10 mouse cellular contexts compared by ENCODE assay signal in the genomic region with DNA sequence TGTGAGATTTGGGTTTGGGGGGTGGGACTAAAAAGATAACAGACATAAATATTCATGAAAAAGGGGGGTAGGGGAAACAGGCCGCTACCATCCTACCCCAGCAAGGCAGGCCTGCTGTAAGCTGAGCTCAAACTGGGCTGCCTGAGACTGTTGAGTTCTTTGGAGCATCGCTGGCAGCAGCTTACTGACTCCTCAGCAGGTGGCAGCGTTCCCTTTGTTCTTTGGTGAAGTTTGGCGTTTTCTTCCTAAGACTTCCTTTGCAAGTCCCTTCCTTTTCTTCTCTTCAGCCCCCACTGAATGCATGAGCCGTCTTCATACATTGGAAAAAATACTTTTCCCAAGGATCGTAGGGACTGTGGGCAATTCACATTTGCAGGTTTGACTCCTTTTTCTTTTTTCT. TPM values are rescaled to one million over a fixed set of nuclear protein-coding genes. Genes with fewer than 3 reads are reported as not detected.
A peak's percentile ranks its signal among the peaks of the same experiment; 100 is the strongest.
DNase-seq lines count a peak whose midpoint lies in the region; ATAC-seq and TF ChIP-seq lines count a peak whose summit lies in the region.
"Had no signal": no experiment of that assay in that cellular context is flagged by ENCODE, and none has a peak within 500 bp of the region (broad histone marks: within the 10 kb centered on the region; RNA-seq: fewer than 3 reads in every experiment).

No protein-coding gene starts in this region.

- no peak overlapping the region for H3K4me2 ChIP-seq in heart, postnatal 0 days (ENCODE audit: low read depth, low read length)
- H3K4me2 ChIP-seq in heart, embryonic 12.5 days, result no peak overlapping the region
- no peak overlapping the region for H3K4me2 ChIP-seq in limb, embryonic 14.5 days (replicated peaks; ENCODE audit: low read depth, low read length, severe bottlenecking)
- H3K4me2 ChIP-seq in stomach, postnatal 0 days (replicated peaks; ENCODE audit: low read depth), result no peak overlapping the region
- H3K4me2 ChIP-seq: hindbrain, embryonic 15.5 days; neural tube, embryonic 13.5 days had no signal

- TF ChIP-seq CTCF in heart, postnatal 0 days (IDR thresholded peaks at IDR 0.05; ENCODE audit: low read depth), result peak; percentile 51
- peak; percentile 70 for TF ChIP-seq CTCF in stomach, postnatal 0 days (IDR thresholded peaks at IDR 0.05; ENCODE audit: low read depth)

- peak; percentile 32 for DNase-seq in heart, postnatal 0 days (ENCODE audit: low spot score)
- DNase-seq in retina, postnatal 1 day, result peak; percentile 35
- DNase-seq in retina, embryonic 14.5 days (ENCODE audit: low spot score), result no peak
- peak; percentile 79 for DNase-seq in embryo, embryonic 10 days (ENCODE audit: low spot score)
- peak; percentile 68 for DNase-seq in limb, embryonic 14.5 days (ENCODE audit: low spot score)
- DNase-seq in stomach, postnatal 0 days (ENCODE audit: low spot score), result peak; percentile 50
- no peak for DNase-seq in yolk sac, embryonic 10.5 days (ENCODE audit: low spot score)

- no peak for TF ChIP-seq POLR2A in limb, embryonic 14.5 days (IDR thresholded peaks at IDR 0.05; ENCODE audit: borderline replicate concordance, extremely low read depth, insufficient read depth, insufficient read length)

- H3K9me3 ChIP-seq in heart, postnatal 0 days (replicated peaks; ENCODE audit: control insufficient read depth, low read length), result no peaks in the 10 kb centered on the region
- no peaks in the 10 kb centered on the region for H3K9me3 ChIP-seq in heart, embryonic 12.5 days (replicated peaks)
- no peaks in the 10 kb centered on the region for H3K9me3 ChIP-seq in limb, embryonic 14.5 days (ENCODE audit: control insufficient read depth, low read length)
- no peaks in the 10 kb centered on the region for H3K9me3 ChIP-seq in stomach, postnatal 0 days (ENCODE audit: control insufficient read depth, low read length)
- H3K9me3 ChIP-seq: hindbrain, embryonic 15.5 days; neural tube, embryonic 13.5 days had no signal

- WGBS in heart, postnatal 0 days, result 28% methylated on average over 6 of the region's 6 CpGs
- 27% methylated on average over 6 of the region's 6 CpGs for WGBS in heart, embryonic 12.5 days
- 26% methylated on average over 6 of the region's 6 CpGs for WGBS in limb, embryonic 14.5 days
- WGBS in stomach, postnatal 0 days, result 19% methylated on average over 6 of the region's 6 CpGs

- no peak for ATAC-seq in heart, postnatal 0 days (ENCODE audit: insufficient read depth, low read depth)
- ATAC-seq in heart, embryonic 12.5 days (ENCODE audit: insufficient number of reproducible peaks, low FRiP score), result no peak
- no peak for ATAC-seq in limb, embryonic 14.5 days (ENCODE audit: low FRiP score, low read depth)
- no peak for ATAC-seq in stomach, postnatal 0 days (ENCODE audit: low FRiP score, low TSS enrichment)

- no peaks in the 10 kb centered on the region for H3K4me1 ChIP-seq in heart, postnatal 0 days (ENCODE audit: control insufficient read depth, insufficient read depth)
- H3K4me1 ChIP-seq in heart, embryonic 12.5 days (replicated peaks), result peaks cover 2% of the 10 kb centered on the region; the same call in 1 of the 2 replicates
- no peaks in the 10 kb centered on the region for H3K4me1 ChIP-seq in limb, embryonic 14.5 days (ENCODE audit: control insufficient read depth, insufficient read depth, low read length)
- H3K4me1 ChIP-seq in stomach, postnatal 0 days (replicated peaks; ENCODE audit: control insufficient read depth, insufficient read depth), result no peaks in the 10 kb centered on the region

- no peak overlapping the region for H3K27ac ChIP-seq in heart, postnatal 0 days (ENCODE audit: low read depth)
- H3K27ac ChIP-seq in heart, embryonic 12.5 days (ENCODE audit: poor library complexity, severe bottlenecking), result no peak overlapping the region
- no peak overlapping the region for H3K27ac ChIP-seq in limb, embryonic 14.5 days (replicated peaks; ENCODE audit: low read depth, low read length)
- H3K27ac ChIP-seq in stomach, postnatal 0 days (replicated peaks), result no peak overlapping the region
- H3K27ac ChIP-seq: hindbrain, embryonic 15.5 days; neural tube, embryonic 13.5 days had no signal

- H3K36me3 ChIP-seq in heart, postnatal 0 days (replicated peaks; ENCODE audit: control insufficient read depth, insufficient read depth, low read length), result no peaks in the 10 kb centered on the region
- no peaks in the 10 kb centered on the region for H3K36me3 ChIP-seq in heart, embryonic 12.5 days
- no peaks in the 10 kb centered on the region for H3K36me3 ChIP-seq in limb, embryonic 14.5 days (ENCODE audit: control insufficient read depth, insufficient read depth, low read length)
- H3K36me3 ChIP-seq in stomach, postnatal 0 days (ENCODE audit: control insufficient read depth, insufficient read depth, low read length), result no peaks in the 10 kb centered on the region
- H3K36me3 ChIP-seq: hindbrain, embryonic 15.5 days; neural tube, embryonic 13.5 days had no signal

- H3K9ac ChIP-seq in heart, postnatal 0 days (replicated peaks; ENCODE audit: low read depth, low read length), result no peak overlapping the region
- no peak overlapping the region for H3K9ac ChIP-seq in heart, embryonic 12.5 days
- H3K9ac ChIP-seq in limb, embryonic 14.5 days (ENCODE audit: low read depth, low read length, severe bottlenecking), result no peak overlapping the region
- no peak overlapping the region for H3K9ac ChIP-seq in stomach, postnatal 0 days (ENCODE audit: low read length)
- H3K9ac ChIP-seq: hindbrain, embryonic 15.5 days; neural tube, embryonic 13.5 days had no signal

- H3K4me3 ChIP-seq in heart, postnatal 0 days (ENCODE audit: low read depth, low read length), result no peak overlapping the region
- no peak overlapping the region for H3K4me3 ChIP-seq in heart, embryonic 12.5 days
- H3K4me3 ChIP-seq in limb, embryonic 14.5 days (replicated peaks; ENCODE audit: low read length), result no peak overlapping the region
- H3K4me3 ChIP-seq in stomach, postnatal 0 days (ENCODE audit: low read depth, low read length), result no peak overlapping the region
- H3K4me3 ChIP-seq: hindbrain, embryonic 15.5 days; neural tube, embryonic 13.5 days had no signal

- no peak for TF ChIP-seq EP300 in heart, postnatal 0 days (IDR thresholded peaks at IDR 0.05; ENCODE audit: low read depth)
- no peak for TF ChIP-seq EP300 in stomach, postnatal 0 days (optimal IDR thresholded peaks at IDR 0.05)

- 0 out of 2 replicates have a peak, but pooled peaks cover 2% of the 10 kb centered on the region for H3K27me3 ChIP-seq in heart, postnatal 0 days (ENCODE audit: control insufficient read depth, insufficient read depth, low read length)
- no peaks in the 10 kb centered on the region; the same call in 1 of the 2 replicates for H3K27me3 ChIP-seq in heart, embryonic 12.5 days (replicated peaks)
- 0 out of 2 replicates have a peak, but pooled peaks cover 2% of the 10 kb centered on the region for H3K27me3 ChIP-seq in limb, embryonic 14.5 days (ENCODE audit: control insufficient read depth, insufficient read depth, low read length)
- no peaks in the 10 kb centered on the region for H3K27me3 ChIP-seq in stomach, postnatal 0 days (ENCODE audit: control insufficient read depth, insufficient read depth, low read length)
- H3K27me3 ChIP-seq: hindbrain, embryonic 15.5 days; neural tube, embryonic 13.5 days had no signal

RNA-seq across cellular contexts. Expression of a gene that starts 7.9 kb away (rescaled TPM):
- 34.0 and 39.7 TPM in 2 replicates for total RNA-seq in heart, postnatal 0 days (2014; rRNA removed; ENCODE audit: low replicate concordance)
- 4.4 and 5.0 TPM in 2 replicates for polyA plus RNA-seq in heart, postnatal 0 days (2015; fragmentation: Nextera tagmentation; extraction: Ambion mirVana)
- polyA plus RNA-seq in heart, embryonic 12.5 days (2016; fragmentation: Nextera tagmentation; extraction: Ambion mirVana), result 6.1 and 7.7 TPM in 2 replicates
- polyA plus RNA-seq in limb, embryonic 14.5 days (2012; rRNA removed), result 17.3 and 18.0 TPM in 2 replicates
- polyA plus RNA-seq in limb, embryonic 14.5 days (2014; fragmentation: Nextera tagmentation; extraction: Ambion mirVana), result 12.2 and 14.4 TPM in 2 replicates
- 7.2 and 8.1 TPM in 2 replicates for polyA plus RNA-seq in stomach, postnatal 0 days (2015; fragmentation: Nextera tagmentation; extraction: Ambion mirVana)

RNA-seq across cellular contexts. Expression of a gene that starts 9.8 kb away (rescaled TPM):
- 107 and 138 TPM in 2 replicates for total RNA-seq in heart, postnatal 0 days (2014; rRNA removed; ENCODE audit: low replicate concordance)
- 55.5 and 61.5 TPM in 2 replicates for polyA plus RNA-seq in heart, postnatal 0 days (2015; fragmentation: Nextera tagmentation; extraction: Ambion mirVana)
- 63.1 and 65.3 TPM in 2 replicates for polyA plus RNA-seq in heart, embryonic 12.5 days (2016; fragmentation: Nextera tagmentation; extraction: Ambion mirVana)
- polyA plus RNA-seq in limb, embryonic 14.5 days (2012; rRNA removed), result 38.4 and 38.5 TPM in 2 replicates
- 60.2 and 62.5 TPM in 2 replicates for polyA plus RNA-seq in limb, embryonic 14.5 days (2014; fragmentation: Nextera tagmentation; extraction: Ambion mirVana)
- polyA plus RNA-seq in stomach, postnatal 0 days (2015; fragmentation: Nextera tagmentation; extraction: Ambion mirVana), result 42.2 and 42.6 TPM in 2 replicates

Comparison
In these comparisons a context has a peak if more than half of its experiments do, and no peak if none do; other contexts are left out.
1. DNase-seq: peak in heart, postnatal 0 days (single experiment), retina, postnatal 1 day (single experiment), embryo, embryonic 10 days (single experiment), limb, embryonic 14.5 days (single experiment) and stomach, postnatal 0 days (single experiment); none in retina, embryonic 14.5 days (single experiment) and yolk sac, embryonic 10.5 days (single experiment).